Mouse (Mus musculus) testis, postnatal 14 days (tissue): Measurements from ENCODE around the gene Mdk.

Experiments used
- DNase-seq: peaks from one replicate; pipeline ENCODE4 v3.0.0; 2021; ENCODE audit warnings: low spot score

The Mdk gene

GRCm38 (mm10) chr2:91932737-91933350 lies 747 bp upstream of the Mdk start:
- no peak for DNase-seq

- DNase-seq, result no peak
Measured at GRCm38 (mm10) chr2:91931328-91932159, 553 bp downstream of the Mdk start.

- DNase-seq, result no peak
Measured at GRCm38 (mm10) chr2:91930761-91931291, 1.3 kb downstream of the Mdk start.

GRCm38 (mm10) chr2:91929936-91930335 lies 2.2 kb downstream of the Mdk start:
- peak; percentile 74 for DNase-seq

- no peak for DNase-seq
Measured at GRCm38 (mm10) chr2:91929455-91929854, 2.6 kb downstream of the Mdk start.

GRCm38 (mm10) chr2:91928534-91929350 lies 3.4 kb downstream of the Mdk start:
- no peak for DNase-seq

GRCm38 (mm10) chr2:91927826-91928533 lies 4.1 kb downstream of the Mdk start:
- DNase-seq, result peak; percentile 79

- no peak for DNase-seq
Measured at GRCm38 (mm10) chr2:91926949-91927348, 5.1 kb downstream of the Mdk start, which contains the start of gene Chrm4. Chrm4 (plus strand) TSS chr2:91927249.

- no peak for DNase-seq
Measured at GRCm38 (mm10) chr2:91925442-91925841, 6.7 kb downstream of the Mdk start.

GRCm38 (mm10) chr2:91924726-91925125 lies 7.4 kb downstream of the Mdk start:
- no peak for DNase-seq

- no peak for DNase-seq
Measured at GRCm38 (mm10) chr2:91923415-91924337, 8.4 kb downstream of the Mdk start.

GRCm38 (mm10) chr2:91922586-91923414 lies 9.3 kb downstream of the Mdk start:
- DNase-seq, result no peak

- no peak for DNase-seq
Measured at GRCm38 (mm10) chr2:91921790-91922570, 10.1 kb downstream of the Mdk start.

GRCm38 (mm10) chr2:91921181-91921789 lies 10.8 kb downstream of the Mdk start:
- peak; percentile 74 for DNase-seq

- DNase-seq, result no peak
Measured at GRCm38 (mm10) chr2:91920130-91920529, 12.0 kb downstream of the Mdk start.

GRCm38 (mm10) chr2:91917096-91917495 lies 15.0 kb downstream of the Mdk start:
- no peak for DNase-seq

- DNase-seq, result no peak
Measured at GRCm38 (mm10) chr2:91916346-91916977, 15.6 kb downstream of the Mdk start.
